Mouse (Mus musculus) C2C12 (cell line): Measurements from ENCODE around the gene Abcf1. TPM values are rescaled to one million over a fixed set of nuclear protein-coding genes. Genes with fewer than 3 reads are reported as not detected.

Source experiments
- H3K27me3 ChIP-seq: one replicate; pipeline ENCODE4 v1.6.1; 2011; ENCODE audit not compliant: control insufficient read depth, insufficient read depth, insufficient read length
- H3K36me3 ChIP-seq: one replicate; pipeline ENCODE4 v1.6.1; 2011; ENCODE audit not compliant: control insufficient read depth, insufficient read depth
- H3K4me3 ChIP-seq: one replicate; pipeline ENCODE4 v1.5.1; 2011; ENCODE audit warnings: mild to moderate bottlenecking, control low read depth; ENCODE audit not compliant: poor library complexity, insufficient read depth, severe bottlenecking
- H3K79me2 ChIP-seq: one replicate; pipeline ENCODE4 v1.6.1; 2011; ENCODE audit not compliant: control insufficient read depth, insufficient read depth
- H3K79me3 ChIP-seq: one replicate; pipeline ENCODE4 v1.6.1; 2011; ENCODE audit warnings: low read depth, control low read depth
- H3ac ChIP-seq: one replicate; pipeline ENCODE3; 2011; ENCODE audit warnings: low read depth; ENCODE audit not compliant: control insufficient read depth, insufficient read length
- CEBPB ChIP-seq: IDR thresholded peaks from one replicate; pipeline ENCODE4 v1.6.1; 2011; ENCODE audit warnings: low read depth, mild to moderate bottlenecking, control low read depth, moderate library complexity
- CTCF ChIP-seq: IDR thresholded peaks from one replicate; pipeline ENCODE4 v1.5.1; 2011; ENCODE audit not compliant: control insufficient read depth, insufficient read depth, insufficient read length
- FOSL1 ChIP-seq: IDR thresholded peaks from one replicate; pipeline ENCODE4 v1.8.0; 2011; ENCODE audit warnings: mild to moderate bottlenecking, low read length; ENCODE audit not compliant: poor library complexity, insufficient read depth, severe bottlenecking
- MAX ChIP-seq: IDR thresholded peaks from one replicate; pipeline ENCODE4 v1.6.1; 2011; ENCODE audit warnings: mild to moderate bottlenecking, control low read depth
- MYOD1 ChIP-seq: IDR thresholded peaks from one replicate; pipeline ENCODE4 v1.6.1; 2011; ENCODE audit warnings: low read depth; ENCODE audit not compliant: control insufficient read depth, insufficient read length
- MYOG ChIP-seq: IDR thresholded peaks from one replicate; pipeline ENCODE4 v1.6.1; 2011; ENCODE audit not compliant: control insufficient read depth, insufficient read length; ENCODE audit errors: extremely low read depth
- USF1 ChIP-seq: IDR thresholded peaks from one replicate; pipeline ENCODE4 v1.6.1; 2011; ENCODE audit warnings: low read depth, mild to moderate bottlenecking, control low read depth, moderate library complexity
- polyA plus RNA-seq: library from polyadenylated mRNA; unstranded; fragments of >200 nt; fragmentation: generic; extraction: Trizol; gene quantifications from one replicate; pipeline ENCODE4 v1.2.1, GENCODE M21; 2012; ENCODE audit warnings: missing spikeins

Gene Abcf1
- polyA plus RNA-seq, 1 experiment = 82.6 TPM

- Histone ChIP-seq H3K79me3 (peaks cover 59% of the 10 kb centered on the region), H3K79me2 (peaks cover 91% of the 10 kb centered on the region), H3K36me3 (peaks cover 66% of the 10 kb centered on the region), H3K27me3 (no peaks in the 10 kb centered on the region), H3ac (peak within 1 kb of the TSS; percentile 80), H3K4me3 (peak within 1 kb of the TSS; percentile 88)
- TF ChIP-seq MAX (peak; percentile 92), USF1 (no peak)
Measured at GRCm38 (mm10) chr17:35916297-35917142, 53.0 kb downstream of the Abcf1 start, which contains the start of the genes Mrps18b and Ppp1r10. Gene Mrps18b (minus strand): TSS chr17:35916389. Gene Ppp1r10 (plus strand): TSS chr17:35916434.

- Histone ChIP-seq H3K79me3 (peaks cover 58% of the 10 kb centered on the region), H3ac (peak overlapping the region; percentile 80), H3K27me3 (no peaks in the 10 kb centered on the region), H3K36me3 (peaks cover 66% of the 10 kb centered on the region), H3K4me3 (peak overlapping the region; percentile 74), H3K79me2 (peaks cover 90% of the 10 kb centered on the region)
- TF ChIP-seq MAX = no peak
- TF ChIP-seq USF1 = no peak
- TF ChIP-seq CEBPB = no peak
- TF ChIP-seq FOSL1 = no peak
- TF ChIP-seq CTCF = no peak
- TF ChIP-seq MYOD1 = no peak
- no peak for TF ChIP-seq MYOG
Measured at GRCm38 (mm10) chr17:35915538-35916296, 53.8 kb downstream of the Abcf1 start.

GRCm38 (mm10) chr17:35914975-35915374 is 54.6 kb downstream of the Abcf1 start:
- Histone ChIP-seq H3K4me3 (peak overlapping the region; percentile 74), H3K79me3 (peaks cover 52% of the 10 kb centered on the region), H3K27me3 (no peaks in the 10 kb centered on the region), H3K36me3 (peaks cover 58% of the 10 kb centered on the region), H3K79me2 (peaks cover 84% of the 10 kb centered on the region), H3ac (no peak overlapping the region)
- TF ChIP-seq CTCF = no peak

GRCm38 (mm10) chr17:35909919-35910369 is 59.6 kb downstream of the Abcf1 start, which contains the start of gene Atat1:
Gene Atat1 (minus strand): TSS chr17:35910075.
- Histone ChIP-seq H3ac (peak within 1 kb of the TSS; percentile 64), H3K4me3 (peak within 1 kb of the TSS; percentile 48), H3K27me3 (no peaks in the 10 kb centered on the region), H3K79me2 (peaks cover 57% of the 10 kb centered on the region), H3K79me3 (peaks cover 24% of the 10 kb centered on the region), H3K36me3 (peaks cover 48% of the 10 kb centered on the region)
- TF ChIP-seq USF1 (no peak), FOSL1 (no peak), CEBPB (no peak), MYOG (no peak), MYOD1 (no peak), CTCF (no peak), MAX (no peak)

- peak overlapping the region; percentile 64 for H3ac ChIP-seq
- TF ChIP-seq MYOD1 (no peak), FOSL1 (no peak), CTCF (no peak), MAX (no peak), CEBPB (no peak), USF1 (no peak), MYOG (no peak)
- peaks cover 44% of the 10 kb centered on the region for H3K36me3 ChIP-seq
- no peaks in the 10 kb centered on the region for H3K27me3 ChIP-seq
- peaks cover 51% of the 10 kb centered on the region for H3K79me2 ChIP-seq
- peaks cover 18% of the 10 kb centered on the region for H3K79me3 ChIP-seq
- H3K4me3 ChIP-seq = peak overlapping the region; percentile 48
Measured at GRCm38 (mm10) chr17:35909186-35909918, 60.2 kb downstream of the Abcf1 start.
